Mouse (Mus musculus): Measurements from ENCODE around the gene Dhfr.

GRCm38 (mm10) chr13:92370811-92371210, 16.3 kb downstream of the Dhfr start:
- no peak for TF ChIP-seq ZNF384 (IDR thresholded peaks at IDR 0.05; ENCODE audit: low read depth, low read length)
- no peak for TF ChIP-seq MAFK (IDR thresholded peaks at IDR 0.05; ENCODE audit: insufficient read depth, low read depth, low read length)
- TF ChIP-seq CHD2 (IDR thresholded peaks at IDR 0.05; ENCODE audit: low read depth, low read length): no peak
- no peak for TF ChIP-seq ZC3H11A (IDR thresholded peaks at IDR 0.05; ENCODE audit: borderline replicate concordance, low read depth, low read length)
